Mouse (Mus musculus) retina, postnatal 7 days (tissue): ENCODE results near the gene 2300009A05Rik.
A peak's percentile ranks its signal among the peaks of the same experiment; 100 is the strongest.

Source experiments
- DNase-seq: peaks from one replicate; pipeline ENCODE4 v3.0.0-alpha.2; 2012; ENCODE audit warnings: low read depth, low spot score

Gene 2300009A05Rik

DNA sequence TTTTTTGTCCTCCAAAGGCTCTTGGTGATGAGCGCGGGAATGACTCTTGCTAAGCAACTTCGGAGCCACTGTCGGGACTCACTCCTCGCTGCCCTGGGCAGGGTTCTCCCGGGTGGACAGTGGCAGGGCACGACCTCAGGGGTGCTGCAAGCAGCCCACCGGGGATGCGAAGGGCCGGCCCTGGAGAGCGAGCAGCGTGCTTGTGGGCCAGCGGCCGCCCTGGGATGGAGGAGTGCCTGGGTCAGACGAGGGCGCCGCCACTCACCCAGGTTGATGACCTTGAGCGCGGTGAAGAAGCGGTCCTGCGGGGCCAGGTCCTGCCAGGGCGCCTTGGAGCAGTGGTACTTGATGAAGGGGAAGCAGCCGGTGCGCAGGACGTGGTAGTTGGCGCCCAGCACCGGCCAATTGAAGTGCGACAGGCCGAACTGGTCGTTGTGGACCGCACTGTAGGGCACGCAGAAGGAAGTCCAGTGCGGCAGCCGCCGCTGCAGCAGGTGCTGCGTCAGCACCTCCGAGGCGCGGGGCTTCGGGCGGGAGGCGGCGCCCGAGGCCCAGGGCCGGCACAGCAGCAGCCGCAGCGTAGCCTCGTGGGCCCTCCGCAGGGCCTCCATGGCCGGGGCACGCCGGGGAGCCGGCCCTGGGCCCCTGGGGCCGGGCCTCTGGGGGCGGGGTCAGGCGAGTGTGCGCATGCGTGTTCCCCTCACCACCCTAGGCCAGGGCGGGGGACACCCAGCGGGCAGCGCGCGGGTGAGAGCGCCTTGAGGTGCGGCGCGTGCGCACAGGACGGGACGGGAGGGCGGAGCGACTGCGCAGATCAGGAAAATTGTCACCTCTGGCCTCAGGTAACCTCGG lies at the start of gene 2300009A05Rik:
2300009A05Rik (minus strand) TSS at position 636 of the 852 bp plus-strand sequence.
- DNase-seq, result peak; percentile 92

GRCm38 (mm10) chr9:63443695-63444094 lies 44.6 kb upstream of the 2300009A05Rik start:
- DNase-seq, result no peak

DNA sequence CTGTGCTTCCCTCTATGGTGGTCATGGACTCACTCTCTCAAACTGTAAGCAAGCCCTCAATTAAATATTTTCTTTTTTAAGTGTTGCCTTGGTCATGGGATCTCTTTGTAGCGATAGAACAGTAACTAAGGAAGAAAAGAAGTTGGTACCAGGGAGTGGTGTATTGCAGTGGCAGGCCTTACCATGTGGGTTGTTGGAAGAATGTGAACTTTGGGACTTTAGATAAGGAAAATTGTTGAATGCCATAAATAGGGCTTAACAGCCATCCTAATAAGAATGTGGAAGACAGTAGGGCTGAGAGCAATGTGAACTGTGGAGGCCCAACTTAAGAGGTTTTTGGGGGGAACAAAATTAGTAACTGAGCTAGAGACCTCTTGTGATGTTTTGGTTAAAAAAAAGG lies 31.6 kb upstream of the 2300009A05Rik start:
- no peak for DNase-seq

GRCm38 (mm10) chr9:63421096-63421736 lies 22.2 kb upstream of the 2300009A05Rik start:
- no peak for DNase-seq

DNA sequence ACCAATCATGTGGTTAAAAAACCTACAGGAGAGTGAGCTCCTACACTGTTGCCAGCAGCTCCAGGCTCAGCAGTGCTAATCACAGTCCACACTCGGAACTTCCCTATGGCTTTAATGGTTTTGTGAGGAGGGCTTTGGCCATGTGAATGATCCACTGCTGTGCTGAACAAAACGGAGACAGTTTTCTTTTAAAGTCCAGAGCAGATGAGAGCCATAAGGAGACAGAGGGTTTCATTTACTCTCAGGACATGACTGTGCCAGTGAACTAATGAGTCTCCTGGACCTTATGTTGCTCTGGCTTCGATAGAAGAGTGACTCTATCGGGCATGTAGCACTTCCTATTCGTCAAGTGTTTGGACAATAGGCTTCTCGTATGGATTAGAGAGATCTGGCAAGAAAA lies 21.4 kb upstream of the 2300009A05Rik start:
- DNase-seq, result no peak

GRCm38 (mm10) chr9:63400176-63400575 lies 1.1 kb upstream of the 2300009A05Rik start:
- no peak for DNase-seq

GRCm38 (mm10) chr9:63399463-63399815 lies 393 bp upstream of the 2300009A05Rik start:
- no peak for DNase-seq

GRCm38 (mm10) chr9:63395612-63396011 lies 3.4 kb downstream of the 2300009A05Rik start:
- DNase-seq, result no peak

GRCm38 (mm10) chr9:63391307-63391706 lies 7.7 kb downstream of the 2300009A05Rik start:
- DNase-seq, result no peak

- DNase-seq, result no peak
These were observed 16.3 kb downstream of the 2300009A05Rik start for GRCm38 (mm10) chr9:63382761-63383160.

- no peak for DNase-seq
These were observed 18.7 kb downstream of the 2300009A05Rik start for GRCm38 (mm10) chr9:63380326-63380725.

DNA sequence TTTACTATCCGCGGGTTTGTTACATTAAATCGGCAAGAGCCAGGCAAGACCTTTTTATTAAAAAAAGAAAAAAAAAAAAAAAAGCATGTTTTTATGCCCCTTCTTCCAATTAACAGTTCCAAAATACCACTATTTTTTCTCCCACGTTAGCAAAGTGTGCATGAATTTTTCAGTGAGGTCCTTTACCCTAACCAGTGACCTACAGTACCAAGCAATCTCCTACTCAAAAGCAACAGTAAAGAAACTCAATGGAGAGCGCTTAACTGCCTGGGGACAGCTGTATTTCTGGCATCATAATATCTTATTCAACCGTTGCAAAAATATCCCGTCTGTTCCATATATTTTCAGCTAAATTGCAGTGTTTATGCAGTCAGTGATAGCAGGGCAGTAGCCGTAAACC lies 20.9 kb downstream of the 2300009A05Rik start:
- DNase-seq, result no peak

- DNase-seq, result peak; percentile 79
These were observed 21.5 kb downstream of the 2300009A05Rik start, which contains the start of gene Map2k5 for GRCm38 (mm10) chr9:63377270-63378142. TSS of gene Map2k5 (minus strand) at chr9:63377902.

DNA sequence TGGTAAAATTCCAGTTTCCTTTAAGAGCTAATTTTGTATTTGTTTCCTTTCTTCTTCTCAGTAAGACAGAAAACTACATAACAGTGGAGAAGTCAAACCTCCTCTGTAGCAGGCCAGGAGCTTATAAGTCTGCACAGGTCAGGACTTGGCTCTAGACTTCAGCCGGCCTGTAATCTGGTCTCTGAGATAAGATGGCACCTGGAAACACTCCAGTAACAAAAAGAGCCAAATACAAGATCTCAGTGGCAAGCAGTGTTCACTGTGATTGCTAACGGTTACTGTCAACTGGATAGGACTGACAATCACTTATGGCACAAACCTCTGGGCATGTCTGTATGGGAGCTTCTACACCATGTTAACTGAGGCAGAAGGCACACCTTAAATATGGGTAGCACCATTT lies 25.7 kb downstream of the 2300009A05Rik start:
- no peak for DNase-seq

- no peak for DNase-seq
These were observed 26.5 kb downstream of the 2300009A05Rik start for GRCm38 (mm10) chr9:63372541-63372940.

DNA sequence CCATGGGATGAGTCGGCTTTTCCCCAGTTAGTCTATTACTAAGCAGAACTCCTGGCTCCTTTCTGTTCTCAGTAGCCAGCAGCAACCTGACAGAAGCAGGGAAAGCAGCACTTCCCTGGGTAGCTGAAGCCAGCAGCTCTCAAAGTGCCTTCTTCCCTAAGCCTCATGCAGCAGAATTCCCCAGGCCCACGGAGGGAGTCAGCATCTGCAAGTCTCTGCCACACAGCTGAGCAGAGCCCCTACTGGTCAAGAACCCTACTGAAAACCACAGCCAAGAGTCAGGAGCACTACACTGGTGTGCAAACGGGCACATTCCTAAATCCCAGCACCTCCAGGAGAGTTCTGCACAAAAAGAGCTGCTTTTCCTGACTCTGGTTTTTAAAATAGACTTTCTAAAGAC lies 38.6 kb downstream of the 2300009A05Rik start:
- no peak for DNase-seq

- DNase-seq, result no peak
These were observed 40.0 kb downstream of the 2300009A05Rik start for GRCm38 (mm10) chr9:63359016-63359415.

DNA sequence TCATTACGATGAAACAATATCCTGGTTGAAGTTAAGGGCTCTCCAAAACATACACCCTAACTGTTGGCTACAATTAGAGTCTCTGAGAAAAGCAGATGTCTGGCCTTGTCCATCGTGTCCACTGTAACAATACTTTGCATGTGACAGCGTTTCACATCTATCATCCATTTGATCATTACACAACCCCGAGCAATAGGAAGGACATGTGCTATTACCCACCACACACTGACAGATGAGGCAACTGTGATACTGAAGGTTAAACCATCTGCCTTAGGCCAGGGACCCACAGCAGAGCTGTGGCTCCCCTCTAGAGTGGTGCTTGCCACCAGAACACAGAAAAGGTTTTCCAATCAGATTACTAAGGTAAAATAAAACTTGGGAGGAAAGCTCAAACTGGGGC lies 42.3 kb downstream of the 2300009A05Rik start:
- no peak for DNase-seq

DNA sequence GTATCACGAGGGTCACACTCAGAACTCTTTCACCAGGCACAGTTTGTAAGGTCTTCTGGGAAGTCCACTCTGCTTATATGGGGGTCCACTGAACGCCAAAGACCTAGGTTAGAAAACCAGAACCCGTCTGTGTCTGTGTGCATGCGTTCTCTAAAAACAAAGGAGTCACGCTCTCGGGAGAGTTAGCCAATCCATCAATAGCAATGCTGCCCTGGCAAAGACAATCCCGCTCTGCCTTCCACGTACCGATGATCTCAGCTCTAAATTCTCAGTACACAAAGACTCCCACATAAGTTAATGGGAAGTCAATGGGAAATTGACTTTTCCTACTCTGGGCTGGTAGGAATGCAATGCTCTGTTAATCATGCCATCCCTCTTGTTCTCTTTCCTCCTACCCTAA lies 42.8 kb downstream of the 2300009A05Rik start:
- DNase-seq, result no peak

DNA sequence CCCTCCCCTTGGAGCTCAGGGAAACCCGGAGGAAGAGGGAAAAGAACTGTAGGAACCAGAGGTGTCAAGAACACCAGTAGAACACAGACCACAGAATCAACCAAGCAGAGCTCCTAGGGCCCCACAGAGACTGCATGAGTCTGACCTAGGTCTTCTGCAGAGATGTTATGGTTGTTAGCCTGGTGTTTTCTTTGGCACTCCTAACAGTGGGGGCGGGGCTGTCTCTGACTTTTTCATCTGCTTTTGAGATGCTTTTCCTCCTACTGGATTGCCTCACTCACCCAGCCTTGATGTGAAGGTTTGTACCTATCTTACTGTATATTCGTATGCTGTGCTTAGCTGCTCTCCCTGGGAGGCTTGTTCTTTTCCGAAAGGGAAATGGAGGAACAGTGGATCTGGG lies 44.9 kb downstream of the 2300009A05Rik start:
- DNase-seq, result no peak

- no peak for DNase-seq
These were observed 49.0 kb downstream of the 2300009A05Rik start for GRCm38 (mm10) chr9:63350030-63350429.

DNA sequence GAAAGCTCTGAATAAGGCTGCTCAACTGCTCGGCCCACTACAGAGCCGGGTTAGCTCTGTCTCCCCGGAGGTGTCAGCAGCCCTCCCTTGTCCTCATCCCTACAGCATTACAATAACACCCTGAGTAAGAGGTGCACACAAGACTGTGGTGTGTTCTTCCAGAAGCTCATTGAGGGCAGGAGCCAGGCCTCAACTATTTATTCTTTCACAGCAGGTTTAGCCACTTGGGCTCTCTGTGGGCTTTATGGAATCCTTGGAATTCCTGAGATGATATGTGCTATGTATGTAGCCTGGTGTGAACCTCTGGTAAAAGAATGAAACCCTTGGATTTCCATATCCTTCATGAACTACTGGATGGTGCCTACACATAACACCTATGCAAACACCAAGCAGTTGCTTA lies 49.8 kb downstream of the 2300009A05Rik start:
- DNase-seq, result no peak
